In the genomic region with DNA sequence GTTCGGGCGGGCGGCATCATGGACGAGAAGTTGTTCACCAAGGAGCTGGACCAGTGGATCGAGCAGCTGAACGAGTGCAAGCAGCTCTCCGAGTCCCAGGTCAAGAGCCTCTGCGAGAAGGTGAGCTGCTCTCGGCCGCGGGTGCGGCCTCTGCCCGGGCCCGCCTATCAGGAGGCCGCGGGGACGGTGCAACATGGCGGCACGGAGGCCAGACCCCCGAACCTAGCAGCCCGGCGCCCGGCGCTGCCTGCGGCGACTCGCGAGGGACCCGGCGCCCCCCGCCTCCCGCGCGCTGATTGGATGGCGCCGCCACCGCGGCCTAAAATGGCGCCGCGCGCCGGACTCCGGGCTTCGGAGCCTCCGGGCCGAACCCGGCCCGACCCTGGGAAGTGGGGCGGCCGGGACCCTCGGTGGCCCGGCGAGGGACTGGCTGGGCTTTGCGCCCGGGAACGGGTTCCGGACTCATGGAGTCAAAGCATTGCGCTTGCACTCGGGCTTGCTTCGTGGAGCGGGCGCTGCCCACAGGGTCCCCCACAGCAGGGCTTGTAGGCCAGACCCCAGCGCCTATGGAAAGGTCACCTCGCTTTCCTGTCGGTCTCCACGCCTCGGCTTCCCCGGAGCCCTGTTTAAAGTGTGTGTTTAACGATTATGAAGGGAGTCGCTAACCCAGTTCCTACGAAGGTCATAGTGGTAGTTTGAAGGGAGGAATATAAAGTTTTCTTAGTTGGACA, we compare ENCODE assay signal across 8 mouse cellular contexts. TPM values are rescaled to one million over a fixed set of nuclear protein-coding genes. Genes with fewer than 3 reads are reported as not detected.
DNase-seq lines count a peak whose midpoint lies in the region; ATAC-seq and TF ChIP-seq lines count a peak whose summit lies in the region.

No protein-coding gene starts in this region.

- H3K4me2 ChIP-seq in hindbrain, embryonic 14.5 days (replicated peaks), result peak overlapping the region; percentile 97

- DNase-seq in Muller cell, postnatal 12 days (ENCODE audit: inconsistent ontology term), result peak; percentile 90
- peak; percentile 78 to 81 for DNase-seq in cerebellum, postnatal 14 days
- peak; percentile 48 to 51 for DNase-seq in frontal cortex, postnatal 25 days (ENCODE audit: low spot score in 2 of 2)
- peak; percentile 73 for DNase-seq in hindbrain, embryonic 14.5 days (ENCODE audit: low spot score)
- peak; percentile 66 to 70 for DNase-seq in left cerebral cortex, adult 2 months (ENCODE audit: extremely low spot score in 1 of 2, low spot score in 2 of 2)
- peak; percentile 69 for DNase-seq in right cerebral cortex, adult 18-20 months
- peak; percentile 19 for DNase-seq in urinary bladder, postnatal 10 days (ENCODE audit: low spot score)

- intact Hi-C loops in left cerebral cortex, adult 2 months (cut with DNase I), result loop anchor here (2.0 kb wide), 2 partner anchors 98 to 242 kb away; a partner anchor contains a TSS

- H3K27me3 ChIP-seq in hindbrain, embryonic 14.5 days (ENCODE audit: control insufficient read depth, insufficient read depth, low read length), result no peaks in the 10 kb centered on the region

- peak overlapping the region; percentile 99 for H3K9ac ChIP-seq in hindbrain, embryonic 14.5 days

- peak; percentile 80 for ATAC-seq in hindbrain, embryonic 14.5 days (ENCODE audit: low FRiP score)
- ATAC-seq in megakaryocyte, adult 5-6 weeks (ENCODE audit: poor library complexity, severe bottlenecking), result peak; percentile 33

- under 1% methylated on average over 72 of the region's 72 CpGs for WGBS in hindbrain, embryonic 14.5 days

- H3K4me3 ChIP-seq in hindbrain, embryonic 14.5 days (replicated peaks; ENCODE audit: low read length), result peak overlapping the region; percentile 99
- peak overlapping the region; percentile 98 for H3K4me3 ChIP-seq in left cerebral cortex, adult 2 months

- no peaks in the 10 kb centered on the region for H3K9me3 ChIP-seq in hindbrain, embryonic 14.5 days (ENCODE audit: control insufficient read depth, low read length)

- peak overlapping the region; percentile 100 for H3K27ac ChIP-seq in hindbrain, embryonic 14.5 days
- peak overlapping the region; percentile 96 for H3K27ac ChIP-seq in left cerebral cortex, adult 2 months

- TF ChIP-seq CTCF in left cerebral cortex, adult 2 months (IDR thresholded peaks at IDR 0.05), result no peak

- H3K36me3 ChIP-seq in hindbrain, embryonic 14.5 days (replicated peaks; ENCODE audit: control insufficient read depth, insufficient read depth), result no peaks in the 10 kb centered on the region

- peaks cover 37% of the 10 kb centered on the region for H3K4me1 ChIP-seq in hindbrain, embryonic 14.5 days (replicated peaks; ENCODE audit: control insufficient read depth, insufficient read depth, low read length)

RNA-seq across cellular contexts. Expression of a gene that starts 0.7 kb away (rescaled TPM):
- 165 and 180 TPM in 2 replicates for polyA plus RNA-seq in hindbrain, embryonic 14.5 days (2014; fragmentation: Nextera tagmentation; extraction: Ambion mirVana)
- total RNA-seq in left cerebral cortex, adult 2 months (2021), result 100 to 1,000 TPM; 109 to 121 TPM
- 68.5 and 70.6 TPM in 2 replicates for total RNA-seq in megakaryocyte, adult 5-6 weeks (2015)
- 72.5 and 75.7 TPM in 2 replicates for total RNA-seq in megakaryocyte, adult 5-6 weeks (2017)

RNA-seq across cellular contexts. Expression of a gene that starts 46.1 kb away (rescaled TPM):
- not detected in 2 replicates for polyA plus RNA-seq in hindbrain, embryonic 14.5 days (2014; fragmentation: Nextera tagmentation; extraction: Ambion mirVana)
- not detected for total RNA-seq in left cerebral cortex, adult 2 months (2021)
- not detected in 2 replicates for total RNA-seq in megakaryocyte, adult 5-6 weeks (2015)
- total RNA-seq in megakaryocyte, adult 5-6 weeks (2017), result 0.15 TPM in 1 of 2 replicates, not detected in the other

Comparison
In these comparisons a context has a peak if more than half of its experiments do, and no peak if none do; other contexts are left out.
1. Peak in every context shown above with its lines: DNase-seq, ATAC-seq, H3K4me3 ChIP-seq and H3K27ac ChIP-seq.
2. DNase-seq: peak in every context shown above with its lines; median percentile 90 in Muller cell, postnatal 12 days; 80 in cerebellum, postnatal 14 days; 73 in hindbrain, embryonic 14.5 days; 69 in right cerebral cortex, adult 18-20 months; 68 in left cerebral cortex, adult 2 months; 50 in frontal cortex, postnatal 25 days; 19 in urinary bladder, postnatal 10 days.